Mouse (Mus musculus) kidney, adult 2 months (tissue): ENCODE results near the gene Steap2.

Source experiments
- CTCF ChIP-seq: fragments of 200-500 bp; conservative IDR thresholded peaks from 2 replicates; pipeline ENCODE4 v1.5.1; 2011; ENCODE audit warnings: low read depth, mild to moderate bottlenecking, control low read depth, low read length, moderate library complexity, mixed read lengths; ENCODE audit not compliant: insufficient read depth, insufficient read length
- POLR2A ChIP-seq: fragments of 200-500 bp; IDR thresholded peaks from one replicate; pipeline ENCODE4 v1.6.1; 2011; ENCODE audit warnings: low read depth, low read length, control low read depth

DNA sequence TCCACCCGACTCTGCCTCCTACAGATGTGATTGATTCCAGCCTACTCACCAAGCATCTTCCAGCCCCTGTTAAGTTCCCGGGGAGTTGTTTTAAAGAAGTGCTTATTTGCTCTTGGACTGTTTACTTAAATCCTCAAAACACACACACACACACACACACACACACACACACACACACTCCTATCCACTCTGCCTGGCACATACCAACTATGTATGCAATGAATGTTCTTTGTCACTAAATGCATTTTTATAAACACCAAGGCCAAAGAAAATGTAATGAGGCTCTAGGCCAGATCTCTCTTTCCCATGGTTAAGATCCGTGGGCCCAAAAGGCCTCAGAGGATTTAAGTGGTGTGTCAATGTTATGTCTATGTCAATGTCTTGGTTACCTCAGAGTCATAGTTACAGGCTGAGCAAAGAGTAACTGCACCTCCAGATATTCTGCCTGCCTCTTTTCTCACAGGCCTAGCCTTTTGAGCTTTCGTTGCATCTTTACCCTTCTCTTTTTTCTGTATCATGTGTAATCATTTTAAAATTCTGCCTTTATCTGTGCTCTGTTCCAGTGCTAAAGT, 2.1 kb downstream of the Steap2 start:
- TF ChIP-seq POLR2A (no peak), CTCF (no peak)
